Mouse (Mus musculus): Measurements from ENCODE around the gene Gm11437. TPM values are rescaled to one million over a fixed set of nuclear protein-coding genes. Genes with fewer than 3 reads are reported as not detected.

The Gm11437 gene
- polyA plus RNA-seq, 1 experiment from 2014 or later = not detected

DNA sequence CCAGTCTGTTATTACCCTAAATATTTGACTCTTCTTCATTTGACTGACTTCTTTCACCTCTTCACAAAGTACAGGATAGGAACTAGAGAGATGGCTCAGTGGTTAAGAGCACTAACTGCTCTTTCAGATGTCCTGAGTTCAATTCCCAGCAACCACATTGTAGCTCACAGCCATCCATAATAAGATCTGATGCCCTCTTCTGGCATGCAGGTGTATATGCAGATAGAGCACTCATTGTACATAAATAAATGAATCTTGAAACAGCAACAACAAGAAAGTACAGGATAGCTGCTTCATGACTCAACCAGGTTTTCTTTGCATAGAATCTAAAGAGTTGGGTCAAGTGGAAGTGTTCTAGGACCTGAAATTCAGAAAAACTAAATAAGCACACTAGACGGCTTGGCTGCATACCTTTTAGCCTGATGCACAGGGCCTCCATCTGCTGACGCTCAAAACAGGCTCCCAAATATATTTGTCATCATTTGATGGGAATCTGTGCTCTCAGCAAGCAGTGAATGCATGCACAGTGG lies 32.9 kb downstream of the Gm11437 start:
- H3K4me1 ChIP-seq (replicated peaks; ENCODE audit: control insufficient read depth, insufficient read depth) = no peaks in the 10 kb centered on the region
- 80% methylated on average over 2 of the region's 2 CpGs for WGBS
- no peaks in the 10 kb centered on the region for H3K27me3 ChIP-seq (ENCODE audit: control insufficient read depth, insufficient read depth, low read length)
- H3K9me3 ChIP-seq (ENCODE audit: control insufficient read depth, low read length) = no peaks in the 10 kb centered on the region
- no peak overlapping the region for H3K9ac ChIP-seq (ENCODE audit: low read length)
- TF ChIP-seq CTCF (IDR thresholded peaks at IDR 0.05; ENCODE audit: low read depth) (peak; percentile 51), EP300 (optimal IDR thresholded peaks at IDR 0.05) (no peak)
- H3K27ac ChIP-seq (replicated peaks) = no peak overlapping the region
- no peak overlapping the region for H3K4me2 ChIP-seq (replicated peaks; ENCODE audit: low read depth)
- ATAC-seq (ENCODE audit: low FRiP score, low TSS enrichment) (no peak), DNase-seq (ENCODE audit: low spot score) (no peak)
- H3K36me3 ChIP-seq (ENCODE audit: control insufficient read depth, insufficient read depth, low read length) = no peaks in the 10 kb centered on the region
- no peak overlapping the region for H3K4me3 ChIP-seq (ENCODE audit: low read depth, low read length)

DNA sequence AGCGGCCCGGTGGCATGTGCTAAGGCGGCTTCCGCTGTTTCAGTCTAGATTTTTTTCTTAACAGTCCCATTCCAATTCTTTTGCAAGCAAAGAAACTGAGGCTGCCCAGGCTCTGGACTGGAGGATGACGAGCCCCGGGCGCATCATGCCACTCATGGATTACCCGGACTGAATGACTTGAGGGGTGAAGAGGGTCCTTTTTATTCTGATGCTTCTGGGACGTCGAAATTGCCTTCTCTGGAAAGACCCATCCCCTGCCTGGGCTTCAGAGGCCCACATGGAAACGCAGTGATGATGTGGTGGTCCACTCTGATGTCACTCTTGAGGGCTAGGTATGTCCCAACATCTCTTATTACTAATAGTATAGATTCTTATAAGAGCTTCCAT lies 37.5 kb downstream of the Gm11437 start:
- Histone ChIP-seq H3K9ac (ENCODE audit: low read length) (peak overlapping the region; percentile 58; the same call in 1 of the 2 replicates), H3K4me1 (replicated peaks; ENCODE audit: control insufficient read depth, insufficient read depth) (no peaks in the 10 kb centered on the region), H3K27me3 (ENCODE audit: control insufficient read depth, insufficient read depth, low read length) (no peaks in the 10 kb centered on the region), H3K9me3 (ENCODE audit: control insufficient read depth, low read length) (no peaks in the 10 kb centered on the region), H3K4me3 (ENCODE audit: low read depth, low read length) (peak overlapping the region; percentile 90), H3K36me3 (ENCODE audit: control insufficient read depth, insufficient read depth, low read length) (peaks cover 8% of the 10 kb centered on the region; the same call in 1 of the 2 replicates), H3K4me2 (replicated peaks; ENCODE audit: low read depth) (peak overlapping the region; percentile 75), H3K27ac (replicated peaks) (no peak overlapping the region)
- DNase-seq (ENCODE audit: low spot score) (no peak), ATAC-seq (ENCODE audit: low FRiP score, low TSS enrichment) (no peak; the same call in 1 of the 2 replicates)
- 3% methylated on average over 11 of the region's 11 CpGs for WGBS
- no peak for TF ChIP-seq CTCF (IDR thresholded peaks at IDR 0.05; ENCODE audit: low read depth)
- TF ChIP-seq EP300 (optimal IDR thresholded peaks at IDR 0.05) = no peak

GRCm38 (mm10) chr11:84128943-84129798 lies 38.1 kb downstream of the Gm11437 start, which contains the start of the genes Tada2a and Acaca:
TSS of gene Tada2a (minus strand) at chr11:84129600.
TSS of gene Acaca (plus strand) at chr11:84129672.
- Histone ChIP-seq H3K9me3 (ENCODE audit: control insufficient read depth, low read length) (no peaks in the 10 kb centered on the region), H3K36me3 (ENCODE audit: control insufficient read depth, insufficient read depth, low read length) (peaks cover 8% of the 10 kb centered on the region; the same call in 1 of the 2 replicates), H3K4me2 (replicated peaks; ENCODE audit: low read depth) (peak within 1 kb of the TSS; percentile 75), H3K27ac (replicated peaks) (peak within 1 kb of the TSS; percentile 70), H3K4me3 (ENCODE audit: low read depth, low read length) (peak within 1 kb of the TSS; percentile 90), H3K9ac (ENCODE audit: low read length) (peak within 1 kb of the TSS; percentile 81), H3K4me1 (replicated peaks; ENCODE audit: control insufficient read depth, insufficient read depth) (no peaks in the 10 kb centered on the region), H3K27me3 (ENCODE audit: control insufficient read depth, insufficient read depth, low read length) (no peaks in the 10 kb centered on the region)
- ATAC-seq (ENCODE audit: low FRiP score, low TSS enrichment) (peak; percentile 95), DNase-seq (ENCODE audit: low spot score) (peak; percentile 88)
- under 1% methylated on average over 56 of the region's 83 CpGs for WGBS
- TF ChIP-seq EP300 (optimal IDR thresholded peaks at IDR 0.05) = no peak
- no peak; the same call in 1 of the 2 replicates for TF ChIP-seq CTCF (IDR thresholded peaks at IDR 0.05; ENCODE audit: low read depth)

DNA sequence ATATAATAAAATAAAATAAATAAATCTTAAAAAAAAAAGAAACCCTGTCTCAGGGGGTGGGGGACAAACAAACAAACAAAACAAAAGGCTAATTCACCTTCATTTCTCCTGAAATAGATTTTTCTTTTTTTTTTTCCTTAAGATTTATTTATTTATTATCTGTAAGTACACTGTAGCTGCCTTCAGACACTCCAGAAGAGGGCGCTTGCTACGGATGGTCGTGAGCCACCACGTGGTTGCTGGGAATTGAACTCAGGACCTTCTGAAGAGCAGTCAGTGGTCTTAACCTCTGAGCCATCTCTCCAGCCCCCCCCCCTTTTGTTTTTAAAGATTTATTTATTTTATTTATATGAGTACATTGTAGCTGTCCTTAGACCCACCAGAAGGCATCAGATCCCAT lies 39.3 kb downstream of the Gm11437 start:
- TF ChIP-seq CTCF (IDR thresholded peaks at IDR 0.05; ENCODE audit: low read depth) (peak; percentile 47), EP300 (optimal IDR thresholded peaks at IDR 0.05) (no peak)
- Histone ChIP-seq H3K9ac (ENCODE audit: low read length) (no peak overlapping the region), H3K9me3 (ENCODE audit: control insufficient read depth, low read length) (no peaks in the 10 kb centered on the region), H3K4me3 (ENCODE audit: low read depth, low read length) (no peak overlapping the region), H3K4me2 (replicated peaks; ENCODE audit: low read depth) (no peak overlapping the region), H3K27me3 (ENCODE audit: control insufficient read depth, insufficient read depth, low read length) (no peaks in the 10 kb centered on the region), H3K36me3 (ENCODE audit: control insufficient read depth, insufficient read depth, low read length) (peaks cover 8% of the 10 kb centered on the region; the same call in 1 of the 2 replicates), H3K4me1 (replicated peaks; ENCODE audit: control insufficient read depth, insufficient read depth) (no peaks in the 10 kb centered on the region), H3K27ac (replicated peaks) (no peak overlapping the region)
- no peak for DNase-seq (ENCODE audit: low spot score)
- ATAC-seq (ENCODE audit: low FRiP score, low TSS enrichment) = no peak
- WGBS = 76% methylated on average over 4 of the region's 4 CpGs

DNA sequence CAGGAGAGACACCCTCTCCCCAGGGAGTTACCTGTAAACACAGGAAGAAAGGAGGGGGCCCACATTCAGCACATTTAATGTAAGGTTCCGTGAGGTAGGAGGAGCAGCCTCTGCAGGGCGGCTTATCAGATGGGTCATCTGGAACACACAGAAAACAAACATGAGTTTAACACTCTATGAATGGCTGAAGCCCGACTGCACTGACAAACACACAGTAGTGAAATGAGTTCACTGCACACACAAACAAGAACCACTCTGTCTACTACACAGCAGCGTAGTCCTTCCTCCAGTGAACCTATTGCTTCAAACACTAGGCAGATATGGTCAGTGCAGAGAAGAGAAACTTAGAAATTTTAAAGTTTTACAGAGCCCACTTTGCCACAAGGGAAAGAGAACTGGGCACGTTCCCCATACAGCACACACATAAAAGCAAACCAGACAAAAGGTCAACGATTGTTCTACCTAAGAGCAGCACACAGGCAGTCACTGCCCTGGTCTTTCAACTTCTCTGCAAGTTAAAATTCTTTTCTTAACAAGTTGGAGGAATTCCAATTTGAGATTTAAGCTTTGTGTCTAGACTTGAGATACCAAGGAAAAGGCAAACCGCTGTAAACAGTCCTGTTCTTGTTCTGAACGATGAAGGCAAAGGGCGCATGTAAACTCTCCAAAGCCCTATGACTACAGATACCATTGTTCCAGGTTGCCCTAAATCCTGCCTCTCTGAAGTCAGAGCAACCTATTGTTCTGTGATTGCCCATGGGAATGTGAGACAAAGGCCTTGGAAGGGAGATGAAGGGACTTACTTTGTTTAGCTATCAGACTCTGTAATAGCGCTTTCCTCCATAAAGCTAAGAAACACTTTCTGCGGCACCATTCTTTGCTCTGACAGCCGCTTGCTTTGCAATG lies 46.0 kb downstream of the Gm11437 start:
- ATAC-seq (ENCODE audit: low FRiP score, low TSS enrichment) (peak; percentile 84), DNase-seq (ENCODE audit: low spot score) (peak; percentile 31)
- H3K9ac ChIP-seq (ENCODE audit: low read length) = no peak overlapping the region
- H3K4me2 ChIP-seq (replicated peaks; ENCODE audit: low read depth) = no peak overlapping the region
- no peaks in the 10 kb centered on the region for H3K9me3 ChIP-seq (ENCODE audit: control insufficient read depth, low read length)
- no peaks in the 10 kb centered on the region for H3K27me3 ChIP-seq (ENCODE audit: control insufficient read depth, insufficient read depth, low read length)
- H3K4me3 ChIP-seq (ENCODE audit: low read depth, low read length) = no peak overlapping the region
- WGBS = 50% methylated on average over 12 of the region's 12 CpGs
- TF ChIP-seq EP300 (optimal IDR thresholded peaks at IDR 0.05) (no peak), CTCF (IDR thresholded peaks at IDR 0.05; ENCODE audit: low read depth) (no peak)
- H3K4me1 ChIP-seq (replicated peaks; ENCODE audit: control insufficient read depth, insufficient read depth) = 0 out of 2 replicates have a peak, but pooled peaks cover 3% of the 10 kb centered on the region
- H3K36me3 ChIP-seq (ENCODE audit: control insufficient read depth, insufficient read depth, low read length) = peaks cover 20% of the 10 kb centered on the region
- H3K27ac ChIP-seq (replicated peaks) = peak overlapping the region; percentile 53
